Comparison of ENCODE assay signal across 8 mouse cellular contexts in genomic region chr4:131836891-131837491, GRCm38 (mm10). TPM values are rescaled to one million over a fixed set of nuclear protein-coding genes. Genes with fewer than 3 reads are reported as not detected.
DNase-seq lines count a peak whose midpoint lies in the region; ATAC-seq and TF ChIP-seq lines count a peak whose summit lies in the region.

No protein-coding gene starts in this region.

- no peaks in the 10 kb centered on the region for H3K27me3 ChIP-seq in cerebellum, adult 2 months (ENCODE audit: control insufficient read depth, insufficient read depth, low read length)
- peaks cover 3% of the 10 kb centered on the region; the same call in 1 of the 2 replicates for H3K27me3 ChIP-seq in forebrain, postnatal 0 days (ENCODE audit: insufficient read depth, low read length)
- peaks cover 17% of the 10 kb centered on the region for H3K27me3 ChIP-seq in hindbrain, embryonic 15.5 days
- H3K27me3 ChIP-seq in liver, embryonic 13.5 days, result peaks cover 83% of the 10 kb centered on the region
- H3K27me3 ChIP-seq in neural tube, embryonic 11.5 days (ENCODE audit: control insufficient read depth, insufficient read depth, low read length), result peaks cover 17% of the 10 kb centered on the region

- under 1% methylated on average over 74 of the region's 76 CpGs for WGBS in cerebellum, adult 2 months
- WGBS in forebrain, postnatal 0 days, result 1% methylated on average over 71 of the region's 76 CpGs
- under 1% methylated on average over 74 of the region's 76 CpGs for WGBS in hindbrain, embryonic 15.5 days
- 1% methylated on average over 71 of the region's 76 CpGs for WGBS in liver, embryonic 13.5 days (ENCODE audit: insufficient replicate concordance)
- under 1% methylated on average over 71 of the region's 76 CpGs for WGBS in neural tube, embryonic 11.5 days

- H3K36me3 ChIP-seq in forebrain, postnatal 0 days (ENCODE audit: insufficient read depth), result no peaks in the 10 kb centered on the region
- no peaks in the 10 kb centered on the region for H3K36me3 ChIP-seq in hindbrain, embryonic 15.5 days
- H3K36me3 ChIP-seq in liver, embryonic 13.5 days, result no peaks in the 10 kb centered on the region
- H3K36me3 ChIP-seq in neural tube, embryonic 11.5 days (ENCODE audit: control insufficient read depth, insufficient read depth, low read length), result no peaks in the 10 kb centered on the region

- H3K27ac ChIP-seq in cerebellum, adult 2 months (ENCODE audit: insufficient read depth, low read length), result no peak overlapping the region
- no peak overlapping the region for H3K27ac ChIP-seq in forebrain, postnatal 0 days (ENCODE audit: low read depth, low read length)
- no peak overlapping the region for H3K27ac ChIP-seq in hindbrain, embryonic 15.5 days (replicated peaks)
- no peak overlapping the region for H3K27ac ChIP-seq in liver, embryonic 13.5 days
- H3K27ac ChIP-seq in neural tube, embryonic 11.5 days (ENCODE audit: low read depth, low read length), result no peak overlapping the region

- DNase-seq in right cerebral cortex, postnatal 14 days, result peak; percentile 41
- DNase-seq in right cerebral cortex, adult 18-20 months, result no peak
- peak; percentile 46 to 67 for DNase-seq in cerebellum, adult 2 months
- no peak for DNase-seq in forebrain, postnatal 0 days
- DNase-seq in liver, embryonic 13.5 days, result no peak
- peak; percentile 64 for DNase-seq in neural tube, embryonic 11.5 days (ENCODE audit: low spot score)

- TF ChIP-seq CTCF in cerebellum, adult 2 months (IDR thresholded peaks at IDR 0.05; ENCODE audit: borderline replicate concordance, insufficient read depth, low read depth, low read length), result no peak
- no peak for TF ChIP-seq CTCF in forebrain, postnatal 0 days (IDR thresholded peaks at IDR 0.05; ENCODE audit: low read depth)

- peak overlapping the region; percentile 99 for H3K4me2 ChIP-seq in forebrain, postnatal 0 days (ENCODE audit: low read depth)
- peak overlapping the region; percentile 94 for H3K4me2 ChIP-seq in hindbrain, embryonic 15.5 days
- H3K4me2 ChIP-seq in liver, embryonic 13.5 days, result peak overlapping the region; percentile 91
- H3K4me2 ChIP-seq in neural tube, embryonic 11.5 days (ENCODE audit: low read depth), result peak overlapping the region; percentile 99

- no peaks in the 10 kb centered on the region for H3K9me3 ChIP-seq in forebrain, postnatal 0 days (ENCODE audit: low read length)
- no peaks in the 10 kb centered on the region for H3K9me3 ChIP-seq in hindbrain, embryonic 15.5 days
- H3K9me3 ChIP-seq in liver, embryonic 13.5 days (replicated peaks), result no peaks in the 10 kb centered on the region
- H3K9me3 ChIP-seq in neural tube, embryonic 11.5 days (ENCODE audit: control insufficient read depth, low read length), result no peaks in the 10 kb centered on the region

- peak overlapping the region; percentile 71 for H3K4me3 ChIP-seq in cerebellum, adult 2 months (replicated peaks; ENCODE audit: insufficient read depth, low read depth, low read length)
- H3K4me3 ChIP-seq in forebrain, postnatal 0 days (ENCODE audit: low read depth, low read length), result peak overlapping the region; percentile 67
- H3K4me3 ChIP-seq in hindbrain, embryonic 15.5 days, result peak overlapping the region; percentile 68
- peak overlapping the region; percentile 67 for H3K4me3 ChIP-seq in liver, embryonic 13.5 days (replicated peaks)
- peak overlapping the region; percentile 58 for H3K4me3 ChIP-seq in neural tube, embryonic 11.5 days (ENCODE audit: low read depth, low read length)

- 0 out of 2 replicates have a peak, but pooled peaks have one; percentile 8 for ATAC-seq in forebrain, postnatal 0 days
- peak; percentile 31; the same call in 1 of the 2 replicates for ATAC-seq in hindbrain, embryonic 15.5 days (ENCODE audit: low FRiP score, low read depth)
- peak; percentile 19; the same call in 1 of the 2 replicates for ATAC-seq in liver, embryonic 13.5 days (ENCODE audit: low read depth)
- ATAC-seq in neural tube, embryonic 11.5 days (ENCODE audit: insufficient read depth, low FRiP score, low TSS enrichment), result peak; percentile 16; the same call in 1 of the 2 replicates
- ATAC-seq in erythroid progenitor cell, adult 5-6 weeks (replicated peaks; ENCODE audit: low FRiP score, poor library complexity, severe bottlenecking), result no peak

- no peak for TF ChIP-seq POLR2A in cerebellum, adult 2 months (IDR thresholded peaks at IDR 0.05; ENCODE audit: borderline replicate concordance, insufficient read depth, low read length)

- peak overlapping the region; percentile 59 for H3K9ac ChIP-seq in forebrain, postnatal 0 days
- peak overlapping the region; percentile 68 for H3K9ac ChIP-seq in hindbrain, embryonic 15.5 days
- peak overlapping the region; percentile 76 for H3K9ac ChIP-seq in liver, embryonic 13.5 days
- peak overlapping the region; percentile 69 for H3K9ac ChIP-seq in neural tube, embryonic 11.5 days (ENCODE audit: low read length)

- H3K4me1 ChIP-seq in cerebellum, adult 2 months (ENCODE audit: control insufficient read depth, insufficient read depth, low read length), result peaks cover 11% of the 10 kb centered on the region
- peaks cover 3% of the 10 kb centered on the region; the same call in 1 of the 2 replicates for H3K4me1 ChIP-seq in forebrain, postnatal 0 days (ENCODE audit: insufficient read depth)
- peaks cover 29% of the 10 kb centered on the region for H3K4me1 ChIP-seq in hindbrain, embryonic 15.5 days (replicated peaks)
- H3K4me1 ChIP-seq in liver, embryonic 13.5 days (replicated peaks), result peaks cover 58% of the 10 kb centered on the region
- peaks cover 15% of the 10 kb centered on the region for H3K4me1 ChIP-seq in neural tube, embryonic 11.5 days (ENCODE audit: control insufficient read depth, insufficient read depth, low read length)

RNA-seq across cellular contexts. Expression of gene Ptpru, which starts 1.1 kb away (rescaled TPM):
- 46.1 and 47.3 TPM in 2 replicates for polyA plus RNA-seq in cerebellum, adult 2 months (2012; rRNA removed)
- 18.5 and 27.4 TPM in 2 replicates for total RNA-seq in forebrain, postnatal 0 days (2014; rRNA removed)
- polyA plus RNA-seq in forebrain, postnatal 0 days (2015; fragmentation: Nextera tagmentation; extraction: Ambion mirVana), result 15.0 and 21.2 TPM in 2 replicates
- polyA plus RNA-seq in hindbrain, embryonic 15.5 days (2015; fragmentation: Nextera tagmentation; extraction: Ambion mirVana), result 22.6 and 23.4 TPM in 2 replicates
- 2.1 and 2.7 TPM in 2 replicates for polyA plus RNA-seq in liver, embryonic 13.5 days (2015; fragmentation: Nextera tagmentation; extraction: Ambion mirVana)
- polyA plus RNA-seq in neural tube, embryonic 11.5 days (2014; fragmentation: Nextera tagmentation; extraction: Ambion mirVana), result 10.2 and 13.3 TPM in 2 replicates
- 11.2 TPM in 1 of 2 replicates, not detected in the other for total RNA-seq in erythroid progenitor cell, adult 5-6 weeks (2015; ENCODE audit: low replicate concordance)
- 0.38 TPM in 1 of 2 replicates, not detected in the other for total RNA-seq in erythroid progenitor cell, adult 5-6 weeks (2017; ENCODE audit: low replicate concordance)

RNA-seq across cellular contexts. Expression of gene Mecr, which starts 6.3 kb away (rescaled TPM):
- polyA plus RNA-seq in cerebellum, adult 2 months (2012; rRNA removed), result 41.0 and 43.8 TPM in 2 replicates
- 20.3 and 22.2 TPM in 2 replicates for total RNA-seq in forebrain, postnatal 0 days (2014; rRNA removed)
- 31.8 and 32.1 TPM in 2 replicates for polyA plus RNA-seq in forebrain, postnatal 0 days (2015; fragmentation: Nextera tagmentation; extraction: Ambion mirVana)
- polyA plus RNA-seq in hindbrain, embryonic 15.5 days (2015; fragmentation: Nextera tagmentation; extraction: Ambion mirVana), result 34.6 and 37.9 TPM in 2 replicates
- polyA plus RNA-seq in liver, embryonic 13.5 days (2015; fragmentation: Nextera tagmentation; extraction: Ambion mirVana), result 39.6 and 42.8 TPM in 2 replicates
- 38.4 and 41.9 TPM in 2 replicates for polyA plus RNA-seq in neural tube, embryonic 11.5 days (2014; fragmentation: Nextera tagmentation; extraction: Ambion mirVana)
- total RNA-seq in erythroid progenitor cell, adult 5-6 weeks (2015; ENCODE audit: low replicate concordance), result 12.6 and 14.3 TPM in 2 replicates
- total RNA-seq in erythroid progenitor cell, adult 5-6 weeks (2017; ENCODE audit: low replicate concordance), result 0.90 and 9.2 TPM in 2 replicates

RNA-seq across cellular contexts. Expression of gene Srsf4, which starts 36.4 kb away (rescaled TPM):
- 77.6 and 81.9 TPM in 2 replicates for polyA plus RNA-seq in cerebellum, adult 2 months (2012; rRNA removed)
- 28.2 and 49.4 TPM in 2 replicates for total RNA-seq in forebrain, postnatal 0 days (2014; rRNA removed)
- 81.3 and 99.7 TPM in 2 replicates for polyA plus RNA-seq in forebrain, postnatal 0 days (2015; fragmentation: Nextera tagmentation; extraction: Ambion mirVana)
- polyA plus RNA-seq in hindbrain, embryonic 15.5 days (2015; fragmentation: Nextera tagmentation; extraction: Ambion mirVana), result 101 and 103 TPM in 2 replicates
- polyA plus RNA-seq in liver, embryonic 13.5 days (2015; fragmentation: Nextera tagmentation; extraction: Ambion mirVana), result 69.1 and 75.4 TPM in 2 replicates
- 136 and 144 TPM in 2 replicates for polyA plus RNA-seq in neural tube, embryonic 11.5 days (2014; fragmentation: Nextera tagmentation; extraction: Ambion mirVana)
- total RNA-seq in erythroid progenitor cell, adult 5-6 weeks (2015; ENCODE audit: low replicate concordance), result 85.9 and 87.9 TPM in 2 replicates
- 145 and 167 TPM in 2 replicates for total RNA-seq in erythroid progenitor cell, adult 5-6 weeks (2017; ENCODE audit: low replicate concordance)

Comparison
In these comparisons a context has a peak if more than half of its experiments do, and no peak if none do; other contexts are left out.
1. DNase-seq: peak in right cerebral cortex, postnatal 14 days (single experiment), cerebellum, adult 2 months (2 of 2) and neural tube, embryonic 11.5 days (single experiment); none in right cerebral cortex, adult 18-20 months (single experiment), forebrain, postnatal 0 days (single experiment) and liver, embryonic 13.5 days (single experiment).
2. Peak in every context shown above with its lines, with median percentiles within 50 percentile points of each other: H3K4me3 ChIP-seq, H3K4me2 ChIP-seq and H3K9ac ChIP-seq.